Mouse (Mus musculus) lung, adult 2 months (tissue): ENCODE measurements around the gene Trak1.

Experiments used
- CTCF ChIP-seq: fragments of 200-500 bp; IDR thresholded peaks from 2 replicates; pipeline ENCODE4 v1.5.1; 2011; ENCODE audit warnings: mild to moderate bottlenecking, low read length, control low read depth; ENCODE audit not compliant: insufficient read depth
- POLR2A ChIP-seq: fragments of 200-500 bp; IDR thresholded peaks from 2 replicates; pipeline ENCODE4 v1.6.1; 2011; ENCODE audit warnings: low read depth, mild to moderate bottlenecking, control low read depth, low read length, borderline replicate concordance; ENCODE audit errors: extremely low read depth

GRCm38 (mm10) chr9:121419573-121419972, 122.3 kb downstream of the Trak1 start:
- TF ChIP-seq CTCF (no peak), POLR2A (no peak)
